Comparison of ENCODE assay signal across 1 mouse cellular context in the genomic region with DNA sequence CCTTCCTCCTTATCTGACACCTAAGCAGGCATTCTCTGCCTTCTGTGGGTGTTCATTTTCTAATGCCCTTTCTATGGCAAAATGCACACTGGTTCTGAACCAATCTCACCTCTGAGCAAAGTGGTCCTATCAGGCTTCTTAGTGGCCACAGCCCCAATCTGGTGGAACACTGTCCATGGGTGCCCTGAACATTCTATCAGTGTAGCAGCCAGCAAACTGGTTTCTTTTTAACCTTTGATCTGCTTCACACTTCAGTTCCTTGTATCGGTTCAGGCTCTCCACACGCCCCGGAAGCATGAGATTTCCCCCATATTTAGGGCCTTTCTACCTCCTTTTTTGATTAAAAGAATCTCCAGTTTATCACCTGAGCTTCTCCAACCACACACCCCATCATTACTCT.
TF ChIP-seq lines count a peak whose summit lies in the region.

No protein-coding gene starts in this region.

TF ChIP-seq in MEL, 35 proteins besides CTCF, POLR2A, EP300 and RAD21:
- TF ChIP-seq POLR2AphosphoS2 (IDR thresholded peaks at IDR 0.05; ENCODE audit: low read length) (0 out of 2 replicates have a peak, but pooled peaks have one; percentile 22), E2F4 (IDR thresholded peaks at IDR 0.05; ENCODE audit: borderline replicate concordance, low read depth, low read length) (no peak), MXI1 (IDR thresholded peaks at IDR 0.05; ENCODE audit: low read depth, low read length) (no peak)
TF ChIP-seq in MEL: peak in this region for 1.
